In genomic region chr2:103876236-103876635, GRCm38 (mm10) we compare ENCODE assay signal across 14 mouse cellular contexts.
"Had no signal": no experiment of that assay in that cellular context is flagged by ENCODE, and none has a peak within 500 bp of the region (broad histone marks: within the 10 kb centered on the region; RNA-seq: fewer than 3 reads in every experiment).

No protein-coding gene starts in this region.

- H3K9me3 ChIP-seq: limb, embryonic 15.5 days; midbrain, embryonic 10.5 days; neural tube, embryonic 13.5 days had no signal

- H3K36me3 ChIP-seq: limb, embryonic 15.5 days; midbrain, embryonic 10.5 days; neural tube, embryonic 13.5 days had no signal

- DNase-seq: kidney, adult 8-10 months; kidney, postnatal 25 days; layer of hippocampus, postnatal 36 days; lung, adult 18-20 months; lung, postnatal 36 days; right cerebral cortex, postnatal 14 days; thymus, adult 18-20 months; thymus, postnatal 14 days had no signal

- H3K27ac ChIP-seq: limb, embryonic 15.5 days; midbrain, embryonic 10.5 days; neural tube, embryonic 13.5 days had no signal

- H3K27me3 ChIP-seq: limb, embryonic 15.5 days; neural tube, embryonic 13.5 days had no signal

- H3K9ac ChIP-seq: limb, embryonic 15.5 days; neural tube, embryonic 13.5 days had no signal

- ATAC-seq: inflammation-experienced regulatory T-cells, adult 6 months; intestine, postnatal 0 days; midbrain, embryonic 16.5 days had no signal

- H3K4me2 ChIP-seq: limb, embryonic 15.5 days; neural tube, embryonic 13.5 days had no signal

- H3K4me3 ChIP-seq: limb, embryonic 15.5 days; midbrain, embryonic 10.5 days; neural tube, embryonic 13.5 days had no signal
